Mouse (Mus musculus): Measurements from ENCODE around the gene 1700025C18Rik. TPM values are rescaled to one million over a fixed set of nuclear protein-coding genes. Genes with fewer than 3 reads are reported as not detected.

Gene 1700025C18Rik
- polyA plus RNA-seq, 1 experiment = not detected

DNA sequence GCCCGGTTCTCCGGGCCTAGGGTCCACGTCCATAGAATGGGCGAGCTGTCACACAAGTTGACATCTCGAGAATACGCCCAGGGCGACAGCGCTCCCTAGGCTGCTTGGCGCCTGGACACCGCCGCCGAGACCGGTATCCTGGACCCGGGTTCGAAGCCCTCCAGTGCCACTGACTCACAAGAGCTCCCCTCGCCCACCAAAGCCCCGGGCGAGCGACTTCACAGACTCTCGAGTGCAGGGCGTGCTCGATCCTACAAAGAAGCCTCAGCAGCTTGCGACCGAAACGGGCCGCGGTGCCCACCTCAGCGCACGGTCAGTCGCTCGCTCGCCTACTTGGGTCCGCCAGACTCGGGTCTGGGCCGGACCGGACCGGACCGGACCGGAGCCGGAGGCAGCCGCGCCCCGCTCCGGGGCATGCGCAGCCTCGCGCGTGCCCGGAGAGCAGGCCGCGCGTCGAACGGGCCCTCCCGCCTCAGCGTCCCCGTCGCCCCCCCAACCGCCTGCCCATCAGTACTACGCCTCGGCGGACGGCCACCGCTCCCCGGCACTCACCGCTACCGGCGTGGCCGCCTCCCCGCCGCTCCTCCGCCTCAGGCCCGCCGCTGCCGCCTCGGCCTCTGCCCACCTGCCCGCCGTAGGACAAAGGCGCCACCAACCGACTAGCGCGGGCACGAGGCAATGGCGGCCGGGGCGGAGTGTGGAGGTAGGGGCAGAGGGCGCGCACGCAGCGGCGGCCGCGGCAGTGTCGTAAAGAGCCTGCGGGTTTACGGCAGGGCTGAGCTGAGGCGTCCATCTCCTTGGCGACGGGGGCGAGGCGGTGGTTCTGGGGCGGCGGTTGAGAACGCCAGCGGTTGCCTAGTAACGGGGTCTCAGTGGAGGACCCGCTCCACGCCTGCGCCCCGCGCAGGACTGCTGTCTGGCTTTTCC lies 56.2 kb downstream of the 1700025C18Rik start, which contains the start of gene Ncoa5:
Gene Ncoa5 (minus strand): TSS at position 737 of the 927 bp plus-strand sequence.
- Histone ChIP-seq H3K4me1 (ENCODE audit: control insufficient read depth, insufficient read depth, insufficient read length, low read length) (no peaks in the 10 kb centered on the region), H3K4me3 (ENCODE audit: insufficient read depth, low read depth, low read length) (peak within 1 kb of the TSS; percentile 95), H3K27ac (replicated peaks; ENCODE audit: low read depth, low read length) (peak within 1 kb of the TSS; percentile 89)

DNA sequence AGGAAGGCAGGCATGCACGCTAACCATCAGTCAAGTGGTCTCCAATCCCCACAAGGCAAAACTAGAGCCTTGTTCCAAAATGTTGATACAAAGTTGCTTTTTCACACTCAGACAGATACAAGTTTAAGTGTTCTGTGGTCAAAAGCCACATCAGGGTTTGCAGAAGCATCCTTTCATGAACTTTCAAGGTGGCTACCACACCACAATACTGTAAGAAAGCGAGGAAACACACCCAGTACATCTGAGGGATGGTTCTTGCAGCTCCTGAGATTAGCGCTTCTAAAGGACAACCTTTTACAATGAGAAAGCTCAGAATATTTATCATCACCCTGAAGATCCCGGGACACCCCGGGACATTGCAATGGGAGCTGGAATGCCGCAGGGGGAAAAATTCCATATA lies 57.2 kb downstream of the 1700025C18Rik start:
- Histone ChIP-seq H3K4me1 (ENCODE audit: control insufficient read depth, insufficient read depth, insufficient read length, low read length) (no peaks in the 10 kb centered on the region), H3K4me3 (ENCODE audit: insufficient read depth, low read depth, low read length) (peak overlapping the region; percentile 95), H3K27ac (replicated peaks; ENCODE audit: low read depth, low read length) (no peak overlapping the region)

DNA sequence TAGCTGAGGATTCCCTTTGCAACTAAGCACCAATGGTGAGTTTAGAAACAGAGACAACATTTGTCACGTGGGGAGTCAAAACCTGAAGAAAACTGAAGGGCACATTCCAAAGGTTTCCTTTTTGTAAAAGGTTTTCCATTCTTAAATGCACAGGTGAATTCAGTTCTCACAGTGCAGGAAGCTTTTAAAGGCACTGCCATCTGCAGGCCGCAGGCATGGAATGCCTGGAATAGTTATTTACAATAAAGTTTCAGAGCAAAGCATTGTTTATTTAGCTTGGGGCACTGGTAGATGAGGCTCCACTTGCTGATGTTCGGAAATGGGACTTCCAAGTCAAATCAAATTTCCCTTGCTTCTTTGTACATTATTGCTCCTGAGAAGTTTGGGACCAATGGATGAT lies 58.0 kb downstream of the 1700025C18Rik start:
- H3K4me1 ChIP-seq (ENCODE audit: control insufficient read depth, insufficient read depth, insufficient read length, low read length) = no peaks in the 10 kb centered on the region
- H3K27ac ChIP-seq (replicated peaks; ENCODE audit: low read depth, low read length) = no peak overlapping the region
- no peak overlapping the region for H3K4me3 ChIP-seq (ENCODE audit: insufficient read depth, low read depth, low read length)

Other genes with a start within 250 kb of the 1700025C18Rik start
- gene Pltp, start 233.0 kb downstream of the 1700025C18Rik start, polyA plus RNA-seq (2012; ENCODE audit: insufficient read depth, insufficient read length, missing spikeins) = 59.0 and 82.5 TPM in 2 replicates
- gene Pcif1, start 211.4 kb downstream of the 1700025C18Rik start, polyA plus RNA-seq (2012; ENCODE audit: insufficient read depth, insufficient read length, missing spikeins) = 21.6 and 25.6 TPM in 2 replicates
- 6.2 and 6.9 TPM in 2 replicates for gene Zfp335, start 179.0 kb downstream of the 1700025C18Rik start, polyA plus RNA-seq (2012; ENCODE audit: insufficient read depth, insufficient read length, missing spikeins)
- gene Mmp9, start 150.0 kb downstream of the 1700025C18Rik start, polyA plus RNA-seq (2012; ENCODE audit: insufficient read depth, insufficient read length, missing spikeins) = 5.8 and 6.9 TPM in 2 replicates
- 1.2 and 1.3 TPM in 2 replicates for gene Slc12a5, start 129.9 kb downstream of the 1700025C18Rik start, polyA plus RNA-seq (2012; ENCODE audit: insufficient read depth, insufficient read length, missing spikeins)
- 7.5 TPM in 2 replicates for gene Ncoa5, start 55.9 kb downstream of the 1700025C18Rik start, polyA plus RNA-seq (2012; ENCODE audit: insufficient read depth, insufficient read length, missing spikeins)
- gene Cd40, start 35.1 kb downstream of the 1700025C18Rik start, polyA plus RNA-seq (2012; ENCODE audit: insufficient read depth, insufficient read length, missing spikeins) = 1.2 and 2.2 TPM in 2 replicates
- not detected in 2 replicates for gene Cdh22, start 144.1 kb upstream of the 1700025C18Rik start, polyA plus RNA-seq (2012; ENCODE audit: insufficient read depth, insufficient read length, missing spikeins)
- 12.3 and 12.6 TPM in 2 replicates for gene Slc35c2, start 197.1 kb upstream of the 1700025C18Rik start, polyA plus RNA-seq (2012; ENCODE audit: insufficient read depth, insufficient read length, missing spikeins)
- gene Elmo2, start 235.7 kb upstream of the 1700025C18Rik start, polyA plus RNA-seq (2012; ENCODE audit: insufficient read depth, insufficient read length, missing spikeins) = 20.5 and 22.4 TPM in 2 replicates